Mouse (Mus musculus) liver (tissue): ENCODE measurements around the gene Vmn2r96.
"Not testable (repeated sequence)": the region's sequence is repeated elsewhere in the genome, so short reads cannot be mapped to it uniquely, and the experiment has no call there.

Experiments
- DNase-seq: peaks from one replicate; pipeline ENCODE4 v3.0.0-alpha.2; 2020; ENCODE audit warnings: mixed read lengths

Gene Vmn2r96

DNA sequence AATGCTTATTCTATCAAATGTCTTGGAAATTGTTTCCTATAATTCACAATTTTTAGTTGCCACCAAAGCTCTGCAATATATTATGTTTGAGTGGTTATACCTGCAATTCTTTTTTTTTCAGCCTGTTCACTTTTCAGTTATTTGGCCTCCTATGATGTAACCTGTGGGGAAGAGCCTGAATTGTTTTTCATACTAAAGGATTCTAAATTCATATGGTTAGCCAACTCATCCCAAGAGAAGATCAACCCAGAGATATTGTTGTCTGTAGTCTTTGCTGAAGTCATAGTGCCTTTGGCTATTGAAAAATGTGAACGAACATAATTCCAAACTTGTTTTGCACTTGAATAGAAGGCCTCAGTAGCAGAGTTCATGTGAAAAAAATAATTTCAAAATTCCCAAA is at the start of gene Vmn2r96:
TSS of gene Vmn2r96 (plus strand) at position 301 of the 400 bp plus-strand sequence.
- not testable (repeated sequence) for DNase-seq

DNA sequence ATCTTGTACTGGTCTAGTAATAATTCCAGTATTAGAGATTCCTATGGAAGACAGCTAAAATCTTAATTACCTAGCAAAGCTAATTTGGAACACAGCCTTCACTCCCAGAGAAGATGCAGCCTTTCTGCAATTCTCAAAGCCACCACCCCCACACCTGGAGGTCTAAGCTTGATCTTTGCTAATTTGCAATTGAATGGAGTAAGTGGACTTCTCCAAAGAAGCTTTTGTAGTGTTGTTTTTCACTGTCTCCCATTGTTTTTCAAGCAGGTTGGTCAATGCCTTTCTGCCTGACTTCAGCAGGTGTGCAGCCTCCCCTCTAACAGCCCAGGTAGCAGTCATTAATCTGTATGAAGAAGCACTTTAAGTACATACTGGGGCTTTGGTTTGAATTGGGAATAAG is 49.6 kb upstream of the Vmn2r96 start:
- DNase-seq, result no peak

DNA sequence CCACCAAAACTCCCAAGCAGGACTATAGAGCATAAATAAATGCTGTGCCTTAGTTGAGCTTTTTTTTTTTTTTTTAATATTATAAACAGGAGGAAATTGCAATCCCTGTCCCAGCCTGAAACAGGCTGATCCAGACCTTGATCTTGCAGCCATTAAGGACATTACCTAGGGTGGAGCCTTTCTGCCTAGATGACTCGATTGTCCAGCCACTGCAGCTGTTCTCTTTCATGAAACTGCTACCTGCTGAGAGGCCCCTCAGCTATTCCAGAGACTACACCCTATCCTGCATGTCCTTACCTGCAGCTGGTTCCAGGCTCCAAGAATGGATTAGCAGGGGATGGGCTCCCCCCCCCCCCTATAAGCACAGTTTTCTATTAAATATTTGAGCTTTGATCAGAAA is 49.0 kb upstream of the Vmn2r96 start:
- DNase-seq, result no peak

DNA sequence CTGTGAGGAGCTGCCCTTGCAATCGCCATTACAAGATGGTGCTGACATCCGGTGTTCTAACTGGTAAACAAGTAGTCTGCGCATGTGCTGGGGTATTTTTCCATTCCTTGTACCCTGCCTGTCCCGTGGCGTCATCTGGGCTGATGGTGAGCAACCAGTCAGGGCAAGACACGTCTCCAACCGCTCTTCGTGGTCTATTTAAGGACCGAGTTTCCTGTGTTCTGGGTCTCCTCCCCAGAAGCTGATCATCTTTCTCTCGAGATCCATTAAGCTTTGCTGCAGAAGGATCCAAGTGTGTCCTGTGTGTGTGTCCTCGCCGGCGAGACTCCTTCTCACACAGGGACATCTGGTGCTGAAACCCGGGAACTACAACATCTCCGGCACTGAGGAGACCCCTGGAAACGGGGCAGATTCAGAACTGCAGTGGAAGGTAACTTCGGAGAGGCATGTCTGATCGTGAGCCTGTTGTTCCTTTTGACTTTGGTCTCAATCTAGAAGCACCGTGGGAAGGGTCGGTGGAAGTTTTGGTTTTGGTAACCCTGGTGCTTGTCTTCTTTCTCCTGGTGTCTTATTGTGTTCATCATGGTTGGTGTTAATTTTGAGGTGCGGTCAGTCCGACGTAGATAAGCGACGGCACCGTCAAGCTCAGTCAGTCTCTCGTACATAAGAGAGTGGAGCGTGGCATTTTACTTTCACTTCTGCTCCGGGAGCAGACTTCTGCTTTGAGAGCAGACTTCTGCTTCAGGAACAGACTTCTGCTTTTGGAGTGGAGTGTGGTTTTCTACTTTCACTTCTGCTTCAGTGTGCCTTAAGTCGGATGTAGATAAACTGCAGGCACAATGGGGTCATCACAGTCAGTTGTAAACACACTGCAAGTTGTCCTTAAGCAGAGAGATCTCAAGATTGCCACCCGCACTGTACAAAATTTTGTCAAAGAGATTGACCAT is 14.5 kb upstream of the Vmn2r96 start:
- DNase-seq, result not testable (repeated sequence)

DNA sequence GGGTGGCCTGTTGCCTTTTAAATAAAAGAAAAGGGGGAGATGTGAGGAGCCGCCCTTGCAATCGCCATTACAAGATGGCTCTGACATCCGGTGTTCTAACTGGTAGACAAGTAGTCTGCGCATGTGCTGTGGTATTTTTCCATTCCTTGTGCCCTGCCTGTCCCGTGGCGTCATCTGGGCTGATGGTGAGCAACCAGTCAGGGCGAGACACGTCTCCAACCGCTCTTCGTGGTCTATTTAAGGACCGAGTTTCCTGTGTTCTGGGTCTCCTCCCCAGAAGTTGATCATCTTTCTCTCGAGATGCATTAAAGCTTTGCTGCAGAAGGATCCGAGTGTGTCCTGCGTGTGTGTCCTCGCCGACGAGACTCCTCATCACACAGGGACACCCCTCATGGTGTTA is 6.8 kb upstream of the Vmn2r96 start:
- DNase-seq, result not testable (repeated sequence)

DNA sequence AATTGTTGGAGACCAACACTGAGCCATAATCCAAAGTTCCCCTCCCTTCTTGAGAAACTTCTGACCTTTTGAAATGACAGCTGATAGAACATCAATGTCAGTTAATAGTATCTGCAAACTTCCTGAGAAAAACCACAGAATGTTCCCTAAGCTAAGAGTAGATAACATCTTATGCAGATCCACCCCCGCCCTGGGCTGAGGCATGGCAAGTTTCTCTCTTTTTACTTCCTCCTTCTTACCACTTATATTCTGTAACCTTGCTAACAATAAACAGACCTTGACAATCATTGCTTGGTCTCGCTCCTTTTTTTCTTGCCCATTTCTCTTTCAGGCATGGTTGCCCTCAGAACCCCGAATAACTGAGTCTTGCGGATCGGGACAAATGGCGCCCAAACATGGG is 42.2 kb downstream of the Vmn2r96 start:
- not testable (repeated sequence) for DNase-seq

DNA sequence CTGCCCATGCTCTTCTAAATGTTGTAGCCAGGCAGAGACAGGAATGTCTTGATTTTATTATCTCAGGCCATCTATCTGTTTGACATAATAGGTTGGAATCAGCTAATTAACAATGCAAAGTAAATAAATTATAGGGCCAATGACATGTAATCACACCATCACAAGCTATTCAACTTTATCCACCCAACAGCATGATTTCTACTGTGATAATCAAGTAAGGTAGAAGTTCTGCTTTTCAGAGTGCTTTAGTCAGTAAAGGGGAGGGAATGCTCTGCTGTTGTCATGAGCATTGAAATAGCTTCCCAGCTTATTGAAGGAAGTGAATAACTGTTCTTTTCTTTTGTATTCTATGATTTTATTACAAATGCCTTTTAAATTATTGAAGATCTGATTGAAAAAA is 53.6 kb downstream of the Vmn2r96 start:
- no peak for DNase-seq
